In genomic region chr7:142316558-142316957, GRCm38 (mm10) we compare ENCODE assay signal across 10 mouse cellular contexts. TPM values are rescaled to one million over a fixed set of nuclear protein-coding genes. Genes with fewer than 3 reads are reported as not detected.
A peak's percentile ranks its signal among the peaks of the same experiment; 100 is the strongest.
DNase-seq lines count a peak whose midpoint lies in the region; ATAC-seq and TF ChIP-seq lines count a peak whose summit lies in the region.
"Had no signal": no experiment of that assay in that cellular context is flagged by ENCODE, and none has a peak within 500 bp of the region (broad histone marks: within the 10 kb centered on the region; RNA-seq: fewer than 3 reads in every experiment).

No protein-coding gene starts in this region.

- H3K4me3 ChIP-seq in ES-Bruce4 (ENCODE audit: low read depth, low read length), result no peak overlapping the region
- H3K4me3 ChIP-seq in limb, embryonic 14.5 days (replicated peaks; ENCODE audit: low read length), result no peak overlapping the region
- H3K4me3 ChIP-seq in neural tube, embryonic 14.5 days (ENCODE audit: low read depth, low read length), result no peak overlapping the region

- no peaks in the 10 kb centered on the region for H3K36me3 ChIP-seq in ES-Bruce4 (ENCODE audit: control insufficient read depth, insufficient read depth, low read length, poor library complexity, severe bottlenecking)
- H3K36me3 ChIP-seq in limb, embryonic 14.5 days (ENCODE audit: control insufficient read depth, insufficient read depth, low read length), result no peaks in the 10 kb centered on the region
- H3K36me3 ChIP-seq in neural tube, embryonic 14.5 days (ENCODE audit: control insufficient read depth, insufficient read depth, low read length), result no peaks in the 10 kb centered on the region

- DNase-seq in gastrocnemius, adult 18-20 months (ENCODE audit: low spot score), result peak; percentile 46
- no peak for DNase-seq in gastrocnemius, postnatal 25 days
- DNase-seq in embryo, embryonic 10.5 days (ENCODE audit: low spot score), result peak; percentile 81
- DNase-seq in limb, embryonic 14.5 days (ENCODE audit: low spot score), result peak; percentile 51

- H3K27me3 ChIP-seq in ES-Bruce4 (ENCODE audit: control insufficient read depth, insufficient read depth, low read length, poor library complexity, severe bottlenecking), result no peaks in the 10 kb centered on the region
- no peaks in the 10 kb centered on the region for H3K27me3 ChIP-seq in limb, embryonic 14.5 days (ENCODE audit: control insufficient read depth, insufficient read depth, low read length)
- H3K27me3 ChIP-seq in neural tube, embryonic 14.5 days (ENCODE audit: control insufficient read depth, insufficient read depth, low read length), result no peaks in the 10 kb centered on the region

- no peak overlapping the region for H3K4me2 ChIP-seq in limb, embryonic 14.5 days (replicated peaks; ENCODE audit: low read depth, low read length, severe bottlenecking)
- no peak overlapping the region for H3K4me2 ChIP-seq in neural tube, embryonic 14.5 days (ENCODE audit: low read depth, low read length)

- no peaks in the 10 kb centered on the region for H3K4me1 ChIP-seq in ES-Bruce4 (ENCODE audit: control insufficient read depth, insufficient read depth, low read length)
- 0 out of 2 replicates have a peak, but pooled peaks cover 6% of the 10 kb centered on the region for H3K4me1 ChIP-seq in limb, embryonic 14.5 days (ENCODE audit: control insufficient read depth, insufficient read depth, low read length)
- H3K4me1 ChIP-seq in neural tube, embryonic 14.5 days (ENCODE audit: control insufficient read depth, insufficient read depth, low read length), result peaks cover 6% of the 10 kb centered on the region; the same call in 1 of the 2 replicates

- no peak overlapping the region for H3K9ac ChIP-seq in ES-Bruce4 (ENCODE audit: low read depth, poor library complexity, severe bottlenecking)
- no peak overlapping the region for H3K9ac ChIP-seq in limb, embryonic 14.5 days (ENCODE audit: low read depth, low read length, severe bottlenecking)
- H3K9ac ChIP-seq in neural tube, embryonic 14.5 days (replicated peaks; ENCODE audit: low read depth, low read length), result no peak overlapping the region

- no peak for TF ChIP-seq POLR2A in ES-Bruce4 (IDR thresholded peaks at IDR 0.05; ENCODE audit: insufficient read depth, low read length)
- no peak for TF ChIP-seq POLR2A in limb, embryonic 14.5 days (IDR thresholded peaks at IDR 0.05; ENCODE audit: borderline replicate concordance, extremely low read depth, insufficient read depth, insufficient read length)

- TF ChIP-seq CTCF in ES-Bruce4 (IDR thresholded peaks at IDR 0.05; ENCODE audit: low read depth, low read length), result peak; percentile 48

- peak; percentile 25 to 50; a peak in 1 of 4 replicates for ATAC-seq in hematopoietic stem cell, adult 5-6 weeks (replicated peaks in 1 of 2; ENCODE audit: insufficient read depth in 1 of 2, low FRiP score in 2 of 2, low TSS enrichment in 1 of 2, low read depth in 1 of 2, poor library complexity in 2 of 2, severe bottlenecking in 2 of 2)
- ATAC-seq in limb, embryonic 14.5 days (ENCODE audit: low FRiP score, low read depth), result peak; percentile 63; the same call in 1 of the 2 replicates
- peak; percentile 68 for ATAC-seq in neural tube, embryonic 14.5 days (ENCODE audit: low read depth)
- ATAC-seq in inflammation-experienced regulatory T-cells, adult 6 months, result no peak

- WGBS in limb, embryonic 14.5 days, result 37% methylated on average over 6 of the region's 6 CpGs
- 51% methylated on average over 6 of the region's 6 CpGs for WGBS in neural tube, embryonic 14.5 days

- no peaks in the 10 kb centered on the region for H3K9me3 ChIP-seq in ES-Bruce4 (replicated peaks; ENCODE audit: control insufficient read depth, insufficient read depth, low read length, poor library complexity, severe bottlenecking)
- no peaks in the 10 kb centered on the region for H3K9me3 ChIP-seq in limb, embryonic 14.5 days (ENCODE audit: control insufficient read depth, low read length)
- H3K9me3 ChIP-seq in neural tube, embryonic 14.5 days (ENCODE audit: control insufficient read depth, low read length), result no peaks in the 10 kb centered on the region

- no peak overlapping the region for H3K27ac ChIP-seq in ES-Bruce4 (ENCODE audit: insufficient read depth, low read length)
- H3K27ac ChIP-seq in limb, embryonic 14.5 days (replicated peaks; ENCODE audit: low read depth, low read length), result no peak overlapping the region
- H3K27ac ChIP-seq in neural tube, embryonic 14.5 days (ENCODE audit: low read depth, low read length), result no peak overlapping the region

- no peak for TF ChIP-seq EP300 in ES-Bruce4 (IDR thresholded peaks at IDR 0.05; ENCODE audit: insufficient read depth, low read depth, low read length)

RNA-seq across cellular contexts. Expression of gene Krtap5-4, which starts 13.2 kb away (rescaled TPM):
- not detected for total RNA-seq in gastrocnemius, adult 18-20 months (2021)
- total RNA-seq in gastrocnemius, postnatal 25 days (2021), result not detected
- polyA plus RNA-seq in ES-Bruce4 (2011; ENCODE audit: insufficient read depth, insufficient read length, low read depth, missing spikeins), result not detected in 2 replicates
- not detected in 2 replicates for total RNA-seq in hematopoietic stem cell, adult 5-6 weeks (2017)
- not detected in 2 replicates for polyA plus RNA-seq in limb, embryonic 14.5 days (2012; rRNA removed)
- not detected in 2 replicates for polyA plus RNA-seq in limb, embryonic 14.5 days (2014; fragmentation: Nextera tagmentation; extraction: Ambion mirVana)
- not detected in 2 replicates for polyA plus RNA-seq in neural tube, embryonic 14.5 days (2014; fragmentation: Nextera tagmentation; extraction: Ambion mirVana)
- not detected for polyA plus RNA-seq in inflammation-experienced regulatory T-cells, adult 6 months (2017; shearing (Covaris generic))
- total RNA-seq: adrenal gland, adult 18-20 months; left cerebral cortex, postnatal 36 days had no signal

RNA-seq across cellular contexts. Expression of gene Krtap5-1, which starts 19.6 kb away (rescaled TPM):
- total RNA-seq in gastrocnemius, adult 18-20 months (2021), result not detected
- not detected for total RNA-seq in gastrocnemius, postnatal 25 days (2021)
- not detected in 2 replicates for polyA plus RNA-seq in ES-Bruce4 (2011; ENCODE audit: insufficient read depth, insufficient read length, low read depth, missing spikeins)
- total RNA-seq in hematopoietic stem cell, adult 5-6 weeks (2017), result not detected in 2 replicates
- not detected in 2 replicates for polyA plus RNA-seq in limb, embryonic 14.5 days (2012; rRNA removed)
- polyA plus RNA-seq in limb, embryonic 14.5 days (2014; fragmentation: Nextera tagmentation; extraction: Ambion mirVana), result not detected in 2 replicates
- not detected in 2 replicates for polyA plus RNA-seq in neural tube, embryonic 14.5 days (2014; fragmentation: Nextera tagmentation; extraction: Ambion mirVana)
- not detected for polyA plus RNA-seq in inflammation-experienced regulatory T-cells, adult 6 months (2017; shearing (Covaris generic))
- total RNA-seq: adrenal gland, adult 18-20 months; left cerebral cortex, postnatal 36 days had no signal

RNA-seq across cellular contexts. Expression of gene Gm4559, which starts 42.4 kb away (rescaled TPM):
- total RNA-seq in gastrocnemius, adult 18-20 months (2021), result not detected
- not detected for total RNA-seq in gastrocnemius, postnatal 25 days (2021)
- polyA plus RNA-seq in ES-Bruce4 (2011; ENCODE audit: insufficient read depth, insufficient read length, low read depth, missing spikeins), result not detected in 2 replicates
- total RNA-seq in hematopoietic stem cell, adult 5-6 weeks (2017), result not detected in 2 replicates
- polyA plus RNA-seq in limb, embryonic 14.5 days (2012; rRNA removed), result 0.28 TPM in 1 of 2 replicates, not detected in the other
- polyA plus RNA-seq in limb, embryonic 14.5 days (2014; fragmentation: Nextera tagmentation; extraction: Ambion mirVana), result not detected in 2 replicates
- polyA plus RNA-seq in neural tube, embryonic 14.5 days (2014; fragmentation: Nextera tagmentation; extraction: Ambion mirVana), result not detected in 2 replicates
- not detected for polyA plus RNA-seq in inflammation-experienced regulatory T-cells, adult 6 months (2017; shearing (Covaris generic))
- total RNA-seq: adrenal gland, adult 18-20 months; left cerebral cortex, postnatal 36 days had no signal

RNA-seq across cellular contexts. Expression of gene Ifitm10, which starts 57.0 kb away (rescaled TPM):
- total RNA-seq in gastrocnemius, adult 18-20 months (2021), result 1 to 10 TPM; 3.2 to 5.0 TPM
- total RNA-seq in gastrocnemius, postnatal 25 days (2021), result 1 to 10 TPM; 3.3 to 4.2 TPM
- polyA plus RNA-seq in ES-Bruce4 (2011; ENCODE audit: insufficient read depth, insufficient read length, low read depth, missing spikeins), result 0.90 TPM in 1 of 2 replicates, not detected in the other
- total RNA-seq in hematopoietic stem cell, adult 5-6 weeks (2017), result not detected in 2 replicates
- polyA plus RNA-seq in limb, embryonic 14.5 days (2012; rRNA removed), result 2.1 and 2.4 TPM in 2 replicates
- 2.0 and 2.5 TPM in 2 replicates for polyA plus RNA-seq in limb, embryonic 14.5 days (2014; fragmentation: Nextera tagmentation; extraction: Ambion mirVana)
- polyA plus RNA-seq in neural tube, embryonic 14.5 days (2014; fragmentation: Nextera tagmentation; extraction: Ambion mirVana), result 6.0 and 11.2 TPM in 2 replicates
- polyA plus RNA-seq in inflammation-experienced regulatory T-cells, adult 6 months (2017; shearing (Covaris generic)), result 1 to 10 TPM; 1.6 to 4.5 (median 1.9) TPM

RNA-seq across cellular contexts. Expression of gene Gm2431, which starts 58.4 kb away (rescaled TPM):
- total RNA-seq in gastrocnemius, adult 18-20 months (2021), result not detected
- not detected for total RNA-seq in gastrocnemius, postnatal 25 days (2021)
- polyA plus RNA-seq in ES-Bruce4 (2011; ENCODE audit: insufficient read depth, insufficient read length, low read depth, missing spikeins), result not detected in 2 replicates
- total RNA-seq in hematopoietic stem cell, adult 5-6 weeks (2017), result not detected in 2 replicates
- not detected in 2 replicates for polyA plus RNA-seq in limb, embryonic 14.5 days (2012; rRNA removed)
- not detected in 2 replicates for polyA plus RNA-seq in limb, embryonic 14.5 days (2014; fragmentation: Nextera tagmentation; extraction: Ambion mirVana)
- polyA plus RNA-seq in neural tube, embryonic 14.5 days (2014; fragmentation: Nextera tagmentation; extraction: Ambion mirVana), result not detected in 2 replicates
- polyA plus RNA-seq in inflammation-experienced regulatory T-cells, adult 6 months (2017; shearing (Covaris generic)), result not detected
- total RNA-seq: adrenal gland, adult 18-20 months; left cerebral cortex, postnatal 36 days had no signal
